Mouse (Mus musculus) adrenal gland (tissue): ENCODE data around the gene Olfr1367.

ENCODE experiments used
- intact Hi-C: fragments of 180-260 bp; cut with DNase I; formaldehyde crosslinking; loops from one replicate; pipeline ENCODE4 v1.15.1; 2025
- long read RNA-seq, 2 experiments: library from polyadenylated mRNA; unstranded; transcript quantifications; one replicate each; pipeline ENCODE4 v2.0.0; 2020; ENCODE audit warnings: borderline replicate concordance in 1 of 2; ENCODE audit not compliant: insufficient replicate concordance in 1 of 2

The Olfr1367 gene
- long read RNA-seq, experiment 1: 0 reads
- long read RNA-seq, experiment 2: 0 reads

GRCm38 (mm10) chr13:21346610-21347009, at the start of gene Olfr1367:
Gene Olfr1367, plus strand, starts transcription at chr13:21346910.
- intact Hi-C loops: no loop called here

- intact Hi-C loops: no loop called here
Observed at GRCm38 (mm10) chr13:21298557-21298956, 48.2 kb upstream of the Olfr1367 start.

GRCm38 (mm10) chr13:21304483-21305066, 42.1 kb upstream of the Olfr1367 start:
- intact Hi-C loops: no loop called here

- intact Hi-C loops: no loop called here
Observed at GRCm38 (mm10) chr13:21309788-21310187, 36.9 kb upstream of the Olfr1367 start.

- intact Hi-C loops: no loop called here
Observed at GRCm38 (mm10) chr13:21311926-21312325, 34.8 kb upstream of the Olfr1367 start, which contains the start of gene Gpx6. Gene Gpx6, plus strand, starts transcription at chr13:21312125.

GRCm38 (mm10) chr13:21312854-21313253, 33.9 kb upstream of the Olfr1367 start:
- intact Hi-C loops: no loop called here

- intact Hi-C loops: no loop called here
Observed at GRCm38 (mm10) chr13:21313903-21314302, 32.8 kb upstream of the Olfr1367 start.

GRCm38 (mm10) chr13:21320262-21320661, 26.4 kb upstream of the Olfr1367 start:
- intact Hi-C loops: loop anchor here (10.0 kb wide), 1 partner anchor 95 kb away; no protein-coding TSS in a partner anchor

- intact Hi-C loops: loop anchor here (10.0 kb wide), 1 partner anchor 97 kb away; no protein-coding TSS in a partner anchor
Observed at GRCm38 (mm10) chr13:21321890-21322494, 24.7 kb upstream of the Olfr1367 start.

- intact Hi-C loops: loop anchor here (10.0 kb wide), 1 partner anchor 98 kb away; no protein-coding TSS in a partner anchor
Observed at GRCm38 (mm10) chr13:21322509-21323375, 24.0 kb upstream of the Olfr1367 start.

- intact Hi-C loops: loop anchor here (10.0 kb wide), 1 partner anchor 99 kb away; no protein-coding TSS in a partner anchor
Observed at GRCm38 (mm10) chr13:21323405-21323804, 23.3 kb upstream of the Olfr1367 start.

GRCm38 (mm10) chr13:21326191-21326590, 20.5 kb upstream of the Olfr1367 start:
- intact Hi-C loops: loop anchor here (2.0 to 10.0 kb wide), 3 partner anchors 51 to 159 kb away; no protein-coding TSS in a partner anchor

- intact Hi-C loops: loop anchor here (2.0 to 10.0 kb wide), 3 partner anchors 52 to 159 kb away; no protein-coding TSS in a partner anchor
Observed at GRCm38 (mm10) chr13:21326657-21327211, 20.0 kb upstream of the Olfr1367 start.

- intact Hi-C loops: loop anchor here (2.0 to 10.0 kb wide), 3 partner anchors 53 to 160 kb away; no protein-coding TSS in a partner anchor
Observed at GRCm38 (mm10) chr13:21327424-21327823, 19.3 kb upstream of the Olfr1367 start.

GRCm38 (mm10) chr13:21350593-21350992, 3.9 kb downstream of the Olfr1367 start:
- intact Hi-C loops: no loop called here

GRCm38 (mm10) chr13:21362621-21363248, 16.0 kb downstream of the Olfr1367 start, which contains the start of gene Zscan12:
Gene Zscan12, plus strand, starts transcription at chr13:21362820.
- intact Hi-C loops: loop anchor here (5.0 kb wide), 2 partner anchors 90 to 145 kb away; partner anchors contain the start of gene Zscan26

GRCm38 (mm10) chr13:21363719-21364118, 17.0 kb downstream of the Olfr1367 start:
- intact Hi-C loops: loop anchor here (5.0 kb wide), 2 partner anchors 89 to 144 kb away; partner anchors contain the start of gene Zscan26

GRCm38 (mm10) chr13:21366635-21367034, 19.9 kb downstream of the Olfr1367 start:
- intact Hi-C loops: loop anchor here (5.0 kb wide), 2 partner anchors 36 to 166 kb away; partner anchors contain the start of genes Zkscan3 and Zkscan8

- intact Hi-C loops: no loop called here
Observed at GRCm38 (mm10) chr13:21372700-21373099, 26.0 kb downstream of the Olfr1367 start.

GRCm38 (mm10) chr13:21377773-21378172, 31.1 kb downstream of the Olfr1367 start:
- intact Hi-C loops: no loop called here
